Mouse (Mus musculus) stomach, embryonic 16.5 days (tissue): ENCODE data around the gene Abtb1. TPM values are rescaled to one million over a fixed set of nuclear protein-coding genes. Genes with fewer than 3 reads are reported as not detected.

Experiments
- ATAC-seq: fragments of 200-750 bp; cut with Nextera tagmentation; 2 replicates; pipeline ENCODE4 v1.8.0; 2017; ENCODE audit warnings: moderate number of reproducible peaks, moderate TSS enrichment; ENCODE audit not compliant: insufficient read depth, low FRiP score
- H3K27ac ChIP-seq: fragments of 300-500 bp; sonication (generic); 2 replicates; pipeline ENCODE4 v1.5.1; 2014; ENCODE audit warnings: low read length
- H3K27me3 ChIP-seq: fragments of 300-500 bp; sonication (generic); 2 replicates; pipeline ENCODE4 v1.6.1; 2014; ENCODE audit warnings: low read length, control low read depth, mixed read lengths; ENCODE audit not compliant: control insufficient read depth, insufficient read depth
- H3K36me3 ChIP-seq: fragments of 300-500 bp; sonication (generic); 2 replicates; pipeline ENCODE4 v1.6.1; 2014; ENCODE audit warnings: low read length; ENCODE audit not compliant: control insufficient read depth, insufficient read depth
- H3K4me1 ChIP-seq: fragments of 300-500 bp; sonication (generic); 2 replicates; pipeline ENCODE4 v1.6.1; 2014; ENCODE audit warnings: low read length, control low read depth, mixed read lengths; ENCODE audit not compliant: control insufficient read depth, insufficient read depth
- H3K4me2 ChIP-seq: fragments of 300-500 bp; sonication (generic); 2 replicates; pipeline ENCODE4 v1.6.1; 2014; ENCODE audit warnings: low read depth, low read length, mixed read lengths
- H3K4me3 ChIP-seq: fragments of 300-500 bp; sonication (generic); replicated peaks from 2 replicates; pipeline ENCODE4 v1.5.1; 2014; ENCODE audit warnings: mild to moderate bottlenecking, low read length
- H3K9ac ChIP-seq: fragments of 300-500 bp; sonication (generic); 2 replicates; pipeline ENCODE4 v1.6.1; 2014; ENCODE audit warnings: low read length
- H3K9me3 ChIP-seq: fragments of 300-500 bp; sonication (generic); replicated peaks from 2 replicates; pipeline ENCODE4 v1.6.1; 2016; ENCODE audit warnings: low read length, control low read depth; ENCODE audit not compliant: control insufficient read depth
- WGBS: fragments of 180-500 bp; shearing (Covaris S2); extraction: QIAGEN DNeasy Blood & Tissue Kit; methylation state at CpG from one replicate; pipeline ENCODE4 v1.1.7; 2014; 5-methylcytosine and 5-hydroxymethylcytosine counted together
- polyA plus RNA-seq: library from polyadenylated mRNA; unstranded; fragments of >200 nt; fragmentation: Nextera tagmentation; extraction: Ambion mirVana; gene quantifications from 2 replicates; pipeline ENCODE4 v1.2.1, GENCODE M21; 2015

Abtb1 gene
- polyA plus RNA-seq, 1 experiment from 2014 or later, result 31.2 TPM

DNA sequence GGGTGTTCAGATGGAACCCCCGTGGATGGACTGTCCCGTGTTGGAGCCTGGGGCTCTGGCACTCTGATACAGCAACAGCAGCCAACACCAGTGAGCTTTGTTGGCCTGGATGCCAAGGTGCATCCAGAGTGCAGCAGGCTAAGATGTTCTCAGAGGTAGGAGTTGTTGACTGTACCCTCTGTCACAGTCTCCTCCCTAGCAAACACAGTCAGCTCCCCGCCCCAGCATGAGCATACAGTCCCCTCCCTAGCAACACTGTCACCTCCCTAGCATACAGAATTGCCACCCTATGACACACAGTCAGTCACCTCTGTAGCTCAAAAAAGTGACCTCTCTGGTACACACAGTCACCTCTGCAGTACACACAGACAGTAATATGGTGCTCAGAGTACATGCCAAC is 24.9 kb downstream of the Abtb1 start:
- ATAC-seq, result no peak
- Histone ChIP-seq H3K4me3 (no peak overlapping the region), H3K27ac (no peak overlapping the region), H3K9me3 (no peaks in the 10 kb centered on the region), H3K4me2 (no peak overlapping the region), H3K27me3 (no peaks in the 10 kb centered on the region), H3K36me3 (no peaks in the 10 kb centered on the region), H3K9ac (no peak overlapping the region), H3K4me1 (peaks cover 9% of the 10 kb centered on the region)
- 76% methylated on average over 3 of the region's 3 CpGs for WGBS

DNA sequence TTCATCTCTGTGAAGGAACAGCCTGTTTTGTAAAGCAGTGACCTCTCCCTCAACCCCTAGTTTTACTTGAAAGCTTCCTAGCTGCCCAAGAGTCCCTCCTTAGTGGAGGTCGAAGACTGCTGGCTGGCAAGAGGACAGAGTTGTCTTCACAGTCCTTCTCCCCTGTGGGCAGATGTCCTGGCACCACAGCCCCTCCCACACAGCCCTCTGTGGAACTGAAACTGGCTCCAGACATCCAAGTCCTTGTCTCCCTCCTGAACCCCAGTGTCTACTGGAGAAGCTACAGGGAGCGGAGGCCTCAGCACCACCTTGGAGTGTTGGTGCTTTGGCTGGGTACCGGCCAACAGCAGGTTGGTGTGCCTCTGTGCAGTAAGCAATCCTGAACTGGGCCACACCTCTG is 26.3 kb downstream of the Abtb1 start:
- WGBS, result 89% methylated on average over 3 of the region's 3 CpGs
- H3K27me3 ChIP-seq, result no peaks in the 10 kb centered on the region
- no peaks in the 10 kb centered on the region for H3K36me3 ChIP-seq
- H3K9me3 ChIP-seq, result no peaks in the 10 kb centered on the region
- H3K27ac ChIP-seq, result no peak overlapping the region
- no peak overlapping the region for H3K4me3 ChIP-seq
- no peak overlapping the region for H3K4me2 ChIP-seq
- peaks cover 3% of the 10 kb centered on the region for H3K4me1 ChIP-seq
- no peak overlapping the region for H3K9ac ChIP-seq
- ATAC-seq, result no peak

DNA sequence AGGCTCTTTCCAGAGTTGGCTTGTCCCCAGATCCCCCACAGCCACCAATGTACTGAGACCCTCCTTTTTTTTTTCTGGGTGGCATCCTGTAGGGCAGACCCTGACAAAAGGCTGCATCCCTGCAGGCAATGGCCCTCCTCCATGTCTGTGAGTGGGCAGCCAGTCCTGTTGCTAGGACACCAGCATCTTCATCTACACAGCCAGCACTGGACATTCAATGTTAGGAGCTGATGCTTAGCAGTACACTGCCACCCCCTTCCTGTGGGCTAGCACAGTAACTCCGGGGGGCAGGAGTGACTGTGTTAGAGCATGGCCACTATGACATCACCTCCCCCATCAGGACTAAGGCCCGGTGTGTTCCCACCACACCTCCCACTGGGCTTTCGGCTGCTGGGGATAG is 26.7 kb downstream of the Abtb1 start:
- H3K4me3 ChIP-seq, result no peak overlapping the region
- H3K27me3 ChIP-seq, result no peaks in the 10 kb centered on the region
- H3K36me3 ChIP-seq, result no peaks in the 10 kb centered on the region
- H3K9me3 ChIP-seq, result no peaks in the 10 kb centered on the region
- ATAC-seq, result no peak
- no peak overlapping the region for H3K4me2 ChIP-seq
- H3K9ac ChIP-seq, result no peak overlapping the region
- WGBS, result 82% methylated on average over 3 of the region's 3 CpGs
- no peak overlapping the region for H3K27ac ChIP-seq
- H3K4me1 ChIP-seq, result peaks cover 8% of the 10 kb centered on the region

DNA sequence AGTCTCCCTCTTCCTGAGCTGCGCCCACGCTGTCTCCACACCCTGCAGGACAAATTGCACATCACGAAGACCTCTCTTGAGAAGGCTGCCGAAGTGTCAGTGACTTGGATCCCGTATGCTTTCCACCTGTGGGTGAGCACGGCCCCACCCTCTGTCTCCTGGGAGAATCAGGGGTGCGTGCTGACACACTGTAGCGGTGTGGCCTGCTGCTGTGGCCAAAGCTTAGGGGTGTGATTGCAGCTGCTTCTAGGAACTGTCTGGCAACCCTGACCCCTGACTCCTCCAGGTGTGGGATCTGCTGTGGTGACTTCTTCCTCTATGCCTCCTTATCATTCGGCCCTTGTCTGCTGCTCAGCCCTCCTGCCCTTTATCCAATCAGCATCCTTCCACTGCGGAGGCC is 28.0 kb downstream of the Abtb1 start:
- H3K4me1 ChIP-seq, result peaks cover 18% of the 10 kb centered on the region
- ATAC-seq, result no peak
- no peak overlapping the region for H3K9ac ChIP-seq
- WGBS, result 74% methylated on average over 10 of the region's 10 CpGs
- no peak overlapping the region for H3K4me3 ChIP-seq
- H3K9me3 ChIP-seq, result no peaks in the 10 kb centered on the region
- H3K27ac ChIP-seq, result no peak overlapping the region
- no peak overlapping the region for H3K4me2 ChIP-seq
- H3K36me3 ChIP-seq, result no peaks in the 10 kb centered on the region
- no peaks in the 10 kb centered on the region for H3K27me3 ChIP-seq

DNA sequence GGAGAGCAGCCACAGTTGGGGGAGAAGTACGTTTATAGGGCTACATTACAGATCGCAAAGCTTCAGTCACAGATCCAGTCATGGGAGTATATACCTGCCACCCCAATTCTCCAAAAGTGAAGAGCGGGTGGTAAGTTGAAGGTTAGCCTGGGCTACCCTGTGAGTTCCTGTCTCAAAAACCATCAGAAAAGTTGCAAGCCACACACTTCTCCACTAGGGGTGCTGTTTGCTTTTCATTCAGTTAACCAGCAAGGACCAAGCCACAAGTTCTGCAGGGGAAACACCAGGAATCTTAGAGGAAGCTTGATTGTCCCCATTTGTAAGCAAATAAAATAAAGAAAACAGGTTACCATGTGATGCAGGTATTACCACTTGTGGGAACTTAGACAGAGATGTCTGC is 28.9 kb downstream of the Abtb1 start:
- Histone ChIP-seq H3K27ac (no peak overlapping the region), H3K27me3 (no peaks in the 10 kb centered on the region), H3K4me2 (no peak overlapping the region), H3K9ac (no peak overlapping the region), H3K9me3 (no peaks in the 10 kb centered on the region), H3K4me1 (peaks cover 18% of the 10 kb centered on the region), H3K4me3 (no peak overlapping the region), H3K36me3 (no peaks in the 10 kb centered on the region)
- 84% methylated on average over 3 of the region's 3 CpGs for WGBS
- no peak for ATAC-seq

DNA sequence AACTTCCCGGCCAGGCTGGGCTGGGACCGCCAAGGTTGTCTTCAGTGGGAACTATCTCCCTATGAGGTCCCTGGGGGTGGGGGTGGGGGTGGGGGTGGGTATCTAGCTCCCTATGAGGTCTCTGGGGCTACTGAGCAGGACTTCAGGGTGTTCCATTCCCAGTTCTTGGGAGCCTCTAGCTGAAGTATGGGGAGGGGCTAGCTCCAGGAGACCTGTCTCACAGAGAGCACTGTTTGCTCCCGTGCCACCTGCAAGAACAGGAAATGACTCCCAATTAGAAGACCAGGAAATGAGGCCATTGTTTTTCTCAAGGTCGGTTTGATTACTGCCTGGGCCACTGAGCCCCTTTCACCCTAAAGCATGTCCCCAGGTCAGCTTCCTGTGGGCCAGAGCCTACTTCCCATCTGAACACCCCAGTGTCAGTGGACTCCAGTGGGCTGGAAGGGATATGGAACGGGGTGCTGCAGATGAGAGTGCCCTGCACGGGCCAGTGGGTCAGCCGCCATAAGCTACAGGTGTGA is 29.8 kb downstream of the Abtb1 start:
- Histone ChIP-seq H3K36me3 (no peaks in the 10 kb centered on the region), H3K9ac (no peak overlapping the region), H3K4me1 (peaks cover 18% of the 10 kb centered on the region), H3K9me3 (no peaks in the 10 kb centered on the region), H3K27ac (peak overlapping the region; percentile 60), H3K27me3 (no peaks in the 10 kb centered on the region), H3K4me3 (no peak overlapping the region), H3K4me2 (no peak overlapping the region)
- ATAC-seq, result no peak
- WGBS, result 54% methylated on average over 7 of the region's 7 CpGs

DNA sequence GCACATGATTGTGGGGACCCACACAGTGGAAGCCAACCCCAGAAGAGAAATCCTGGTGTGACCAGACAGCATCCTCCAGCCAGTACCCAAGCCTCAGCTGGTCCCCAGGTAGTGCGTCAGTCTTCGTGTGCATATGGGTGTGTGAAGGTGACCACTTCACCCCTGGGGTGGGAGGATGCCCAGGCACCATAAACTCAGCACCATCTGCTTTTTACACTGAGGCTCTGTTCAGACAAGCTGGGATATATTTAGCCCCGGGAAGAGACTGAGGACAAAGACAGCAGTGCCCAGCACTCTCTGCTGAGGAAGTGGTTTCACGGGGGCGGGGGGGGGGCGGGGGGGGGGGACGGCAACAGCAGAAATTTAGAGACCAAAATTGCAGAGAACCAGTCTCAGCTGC is 30.4 kb downstream of the Abtb1 start:
- no peak for ATAC-seq
- no peak overlapping the region for H3K4me3 ChIP-seq
- H3K4me2 ChIP-seq, result no peak overlapping the region
- no peaks in the 10 kb centered on the region for H3K9me3 ChIP-seq
- no peaks in the 10 kb centered on the region for H3K36me3 ChIP-seq
- H3K9ac ChIP-seq, result no peak overlapping the region
- peak overlapping the region; percentile 51 for H3K27ac ChIP-seq
- H3K4me1 ChIP-seq, result peaks cover 18% of the 10 kb centered on the region
- WGBS, result 30% methylated on average over 7 of the region's 7 CpGs
- no peaks in the 10 kb centered on the region for H3K27me3 ChIP-seq

DNA sequence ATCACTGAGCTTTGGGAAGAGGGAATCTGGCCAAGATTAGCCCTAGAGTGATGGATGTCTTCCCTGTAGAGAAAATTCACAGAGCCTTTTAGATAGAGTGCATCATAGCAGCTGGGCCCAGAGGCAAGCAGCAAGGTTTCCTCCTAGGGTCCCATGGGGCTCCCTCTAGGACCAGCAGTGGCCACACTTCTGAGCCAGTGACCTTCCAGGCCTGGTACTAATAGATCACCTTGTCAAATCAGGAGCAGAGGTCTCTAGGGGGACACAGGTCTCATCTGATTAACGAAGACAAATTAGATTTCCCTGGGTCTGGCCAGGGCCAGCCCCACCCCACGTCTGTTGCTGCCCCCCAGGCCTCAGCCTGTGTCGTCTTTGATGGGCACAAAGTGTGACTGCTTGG is 31.5 kb downstream of the Abtb1 start:
- peak overlapping the region; percentile 28 for H3K9ac ChIP-seq
- WGBS, result 50% methylated on average over 3 of the region's 3 CpGs
- no peak overlapping the region for H3K4me3 ChIP-seq
- H3K36me3 ChIP-seq, result no peaks in the 10 kb centered on the region
- no peaks in the 10 kb centered on the region for H3K9me3 ChIP-seq
- peak overlapping the region; percentile 57; the same call in 1 of the 2 replicates for H3K27ac ChIP-seq
- no peak for ATAC-seq
- no peaks in the 10 kb centered on the region for H3K27me3 ChIP-seq
- H3K4me1 ChIP-seq, result peaks cover 18% of the 10 kb centered on the region
- H3K4me2 ChIP-seq, result no peak overlapping the region

DNA sequence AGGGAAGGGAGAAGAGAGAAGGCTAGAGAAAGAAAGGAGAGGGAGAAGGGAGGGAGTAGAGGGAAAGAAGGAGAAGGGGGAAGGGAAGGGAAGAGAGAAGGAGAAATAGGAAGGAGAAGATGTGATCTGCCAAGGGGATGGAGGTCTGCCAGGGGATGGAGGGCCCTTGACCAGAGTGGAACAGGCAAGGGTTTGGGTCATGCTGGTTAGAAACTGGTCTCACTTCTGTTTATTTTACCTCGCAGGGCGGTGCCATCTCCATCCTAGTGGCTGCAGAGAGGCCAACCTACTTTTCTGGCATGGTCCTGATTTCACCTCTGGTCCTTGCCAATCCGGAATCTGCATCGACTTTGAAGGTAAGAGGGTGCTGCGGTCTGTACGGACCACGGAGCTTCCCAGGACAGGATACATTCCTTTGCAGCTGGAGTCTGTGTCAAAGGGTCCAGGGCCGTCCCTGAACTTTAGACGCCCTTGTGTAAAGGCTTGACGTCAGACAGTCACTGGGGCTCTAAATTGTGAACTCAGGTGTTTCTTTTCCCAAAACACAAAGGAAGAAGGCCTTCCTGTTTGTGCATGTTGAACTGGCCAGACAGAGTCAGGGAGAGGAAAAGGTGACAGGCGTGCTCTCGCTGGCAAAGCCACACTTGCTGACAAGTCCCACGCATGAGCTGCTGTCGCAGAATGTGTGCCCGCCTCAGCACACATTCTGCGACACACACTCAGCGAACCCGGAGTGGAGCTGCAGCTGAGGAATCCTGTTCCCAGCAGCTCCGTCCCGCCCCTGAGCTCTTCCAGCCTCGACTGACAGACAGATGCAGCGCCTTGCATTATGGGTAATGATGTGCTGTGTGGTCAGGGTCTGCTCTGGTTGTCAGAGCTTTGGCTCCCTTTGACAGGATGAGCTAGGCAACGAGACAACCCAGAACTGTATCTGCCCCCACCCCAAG is 32.4 kb downstream of the Abtb1 start:
- no peaks in the 10 kb centered on the region for H3K27me3 ChIP-seq
- 0 out of 2 replicates have a peak, but pooled peaks have one; percentile 32 for ATAC-seq
- no peak overlapping the region for H3K4me2 ChIP-seq
- 47% methylated on average over 23 of the region's 23 CpGs for WGBS
- no peaks in the 10 kb centered on the region for H3K36me3 ChIP-seq
- H3K4me1 ChIP-seq, result peaks cover 18% of the 10 kb centered on the region
- peak overlapping the region; percentile 28; the same call in 1 of the 2 replicates for H3K9ac ChIP-seq
- peak overlapping the region; percentile 57; the same call in 1 of the 2 replicates for H3K27ac ChIP-seq
- no peak overlapping the region for H3K4me3 ChIP-seq
- no peaks in the 10 kb centered on the region for H3K9me3 ChIP-seq
